Mouse (Mus musculus) right cerebral cortex, adult 2 months (tissue): Measurements from ENCODE around the gene Ms4a3.

Experiments used
- DNase-seq, 2 experiments: peaks; one replicate each; pipeline ENCODE4 v3.0.0; 2021 to 2022; ENCODE audit warnings: low spot score in 2 of 2

The Ms4a3 gene

GRCm38 (mm10) chr19:11589891-11590449, 50.7 kb downstream of the Ms4a3 start:
- no peak for DNase-seq

- no peak for DNase-seq
Measured at GRCm38 (mm10) chr19:11589205-11589604, 51.4 kb downstream of the Ms4a3 start.
